Mouse (Mus musculus) heart, adult 9 months (tissue): ENCODE data around the gene Loxl3.

Source experiments
- DNase-seq, 2 experiments: peaks; one replicate each; pipeline ENCODE4 v3.0.0; 2022; ENCODE audit warnings: low spot score in 2 of 2

The Loxl3 gene

GRCm38 (mm10) chr6:83017190-83017589 is 16.8 kb upstream of the Loxl3 start:
- peak; percentile 81 to 86 for DNase-seq

GRCm38 (mm10) chr6:83019044-83019443 is 14.9 kb upstream of the Loxl3 start:
- DNase-seq, result no peak

- no peak for DNase-seq
Measured at GRCm38 (mm10) chr6:83020121-83020520, 13.9 kb upstream of the Loxl3 start.

- DNase-seq, result no peak
Measured at GRCm38 (mm10) chr6:83020836-83021593, 13.0 kb upstream of the Loxl3 start.

- no peak for DNase-seq
Measured at GRCm38 (mm10) chr6:83023008-83023407, 11.0 kb upstream of the Loxl3 start.

- DNase-seq, result no peak
Measured at GRCm38 (mm10) chr6:83023786-83024185, 10.2 kb upstream of the Loxl3 start.

- no peak for DNase-seq
Measured at GRCm38 (mm10) chr6:83024421-83024820, 9.6 kb upstream of the Loxl3 start.

- no peak for DNase-seq
Measured at GRCm38 (mm10) chr6:83025221-83025620, 8.8 kb upstream of the Loxl3 start.

GRCm38 (mm10) chr6:83027293-83027692 is 6.7 kb upstream of the Loxl3 start:
- no peak for DNase-seq

- no peak for DNase-seq
Measured at GRCm38 (mm10) chr6:83027706-83028105, 6.3 kb upstream of the Loxl3 start.

- DNase-seq, result no peak
Measured at GRCm38 (mm10) chr6:83029777-83030176, 4.2 kb upstream of the Loxl3 start.

- no peak for DNase-seq
Measured at GRCm38 (mm10) chr6:83031111-83031510, 2.9 kb upstream of the Loxl3 start.

GRCm38 (mm10) chr6:83031921-83032590 is 1.9 kb upstream of the Loxl3 start:
- no peak for DNase-seq

- peak; percentile 29 for DNase-seq
Measured at GRCm38 (mm10) chr6:83032769-83033191, 1.2 kb upstream of the Loxl3 start.

GRCm38 (mm10) chr6:83034463-83035055 is 586 bp downstream of the Loxl3 start:
- no peak for DNase-seq

GRCm38 (mm10) chr6:83037188-83037587 is 3.2 kb downstream of the Loxl3 start:
- DNase-seq, result no peak

GRCm38 (mm10) chr6:83038496-83039012 is 4.6 kb downstream of the Loxl3 start:
- peak; percentile 89 to 91 for DNase-seq

GRCm38 (mm10) chr6:83040601-83041000 is 6.6 kb downstream of the Loxl3 start:
- no peak for DNase-seq

GRCm38 (mm10) chr6:83043561-83043960 is 9.6 kb downstream of the Loxl3 start:
- DNase-seq, result no peak

GRCm38 (mm10) chr6:83043993-83044392 is 10.0 kb downstream of the Loxl3 start:
- DNase-seq, result no peak

- DNase-seq, result peak; percentile 54 to 59
Measured at GRCm38 (mm10) chr6:83044742-83045141, 10.8 kb downstream of the Loxl3 start.

- DNase-seq, result no peak
Measured at GRCm38 (mm10) chr6:83049367-83049766, 15.4 kb downstream of the Loxl3 start.
